Mouse (Mus musculus): ENCODE measurements around the gene Mrps18a.

Mrps18a gene

DNA sequence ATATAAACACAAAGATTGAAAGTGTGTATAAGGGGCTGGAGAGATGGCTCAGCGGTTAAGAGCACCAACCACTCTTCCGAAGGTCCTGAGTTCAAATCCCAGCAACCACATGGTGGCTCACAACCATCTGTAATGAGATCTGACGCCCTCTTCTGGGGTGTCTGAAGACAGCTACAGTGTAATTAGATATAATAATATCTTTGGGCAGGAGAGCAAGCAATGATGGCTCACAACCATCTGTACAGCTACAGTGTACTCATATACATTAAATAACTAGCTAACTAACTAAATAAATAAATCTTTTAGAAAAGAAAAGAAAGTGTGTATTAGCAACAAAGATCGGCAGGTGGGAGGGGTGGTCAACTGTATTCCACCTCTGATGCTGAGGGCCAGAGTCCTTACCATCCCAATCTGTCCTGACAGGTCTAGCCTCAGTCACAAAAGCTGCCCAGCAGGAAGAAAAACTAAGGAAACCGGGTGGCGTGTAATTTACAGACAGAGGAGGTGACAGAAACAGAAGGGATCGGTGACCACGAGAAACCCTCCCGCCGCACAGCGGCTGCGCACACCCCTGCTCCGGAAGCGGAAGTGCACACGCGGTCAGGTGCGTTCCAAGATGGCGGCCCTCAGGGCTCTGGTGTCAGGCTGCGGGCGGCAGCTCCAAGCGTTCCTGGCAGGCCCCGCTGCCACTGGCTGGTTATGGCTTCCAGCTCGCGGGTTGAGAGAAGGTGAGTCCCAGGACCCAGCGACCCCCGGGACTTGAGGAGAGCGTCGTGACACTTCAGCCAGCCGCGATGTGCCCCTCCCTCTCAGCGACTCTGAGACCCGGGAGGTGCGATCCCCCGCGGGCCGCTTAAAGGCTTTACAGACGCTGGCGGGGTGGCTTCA, at the start of gene Mrps18a:
Mrps18a (plus strand) TSS at position 585 of the 888 bp plus-strand sequence.
- peak; percentile 88 for DNase-seq

GRCm38 (mm10) chr17:46063283-46063973, 47.4 kb upstream of the Mrps18a start:
- DNase-seq = no peak

DNA sequence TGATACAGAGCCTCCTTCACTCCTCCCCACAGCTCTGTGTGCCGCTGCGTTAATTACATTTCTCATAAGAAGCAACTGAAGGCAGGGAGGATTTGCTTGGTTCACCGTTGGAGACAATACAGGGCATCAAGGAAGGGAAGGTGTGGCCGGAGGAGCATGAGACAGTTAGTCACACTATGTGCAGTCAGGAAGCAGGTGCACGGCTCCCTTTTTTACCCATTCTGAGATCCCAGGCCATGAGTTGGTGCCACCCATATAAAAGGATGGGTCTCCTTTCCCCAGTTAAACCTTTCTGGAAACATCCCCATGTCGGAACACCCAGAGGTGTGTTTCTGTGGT, 46.8 kb upstream of the Mrps18a start:
- DNase-seq = no peak

DNA sequence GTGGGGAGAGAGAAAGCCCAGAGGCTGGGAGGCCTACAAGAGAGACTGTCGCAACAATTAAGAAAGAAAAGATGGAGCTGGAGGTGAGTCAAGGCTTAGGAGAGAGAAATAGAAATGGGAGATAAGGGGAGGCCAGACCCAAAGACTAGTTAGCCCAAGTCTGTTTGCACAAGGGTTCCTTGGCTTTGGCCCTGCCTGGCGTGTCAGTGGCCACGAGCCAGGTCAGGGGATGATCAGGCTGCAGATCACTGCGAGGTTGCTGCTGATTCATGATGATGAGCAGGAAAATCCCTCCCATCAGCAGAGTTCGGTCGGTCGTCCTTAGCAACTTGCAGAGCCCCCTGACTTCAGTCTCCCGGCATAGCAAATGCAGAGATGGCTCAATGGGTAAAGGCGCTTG, 40.7 kb upstream of the Mrps18a start:
- DNase-seq = no peak

DNA sequence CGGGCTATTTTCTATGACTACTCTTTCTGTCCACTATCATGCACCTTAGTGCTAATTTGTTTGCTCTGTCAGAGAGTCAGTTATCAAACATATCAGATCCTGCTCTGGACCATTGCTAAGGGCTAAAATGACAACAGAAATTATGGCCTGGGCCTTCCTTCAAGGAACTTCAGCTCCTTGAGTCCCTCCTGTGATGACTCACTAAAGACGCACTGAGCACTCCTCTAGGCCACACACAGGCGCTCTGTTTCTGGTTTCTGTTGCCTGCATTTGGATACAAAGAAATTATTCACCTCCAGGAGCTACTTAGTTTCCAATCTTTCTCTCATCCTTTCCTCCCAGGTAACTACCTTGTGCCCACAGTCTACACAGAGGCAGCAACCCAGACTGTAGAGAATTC, 39.3 kb upstream of the Mrps18a start:
- DNase-seq = no peak

GRCm38 (mm10) chr17:46073730-46074301, 37.0 kb upstream of the Mrps18a start:
- DNase-seq = peak; percentile 92 to 93

GRCm38 (mm10) chr17:46074398-46075115, 36.2 kb upstream of the Mrps18a start:
- DNase-seq = no peak

DNA sequence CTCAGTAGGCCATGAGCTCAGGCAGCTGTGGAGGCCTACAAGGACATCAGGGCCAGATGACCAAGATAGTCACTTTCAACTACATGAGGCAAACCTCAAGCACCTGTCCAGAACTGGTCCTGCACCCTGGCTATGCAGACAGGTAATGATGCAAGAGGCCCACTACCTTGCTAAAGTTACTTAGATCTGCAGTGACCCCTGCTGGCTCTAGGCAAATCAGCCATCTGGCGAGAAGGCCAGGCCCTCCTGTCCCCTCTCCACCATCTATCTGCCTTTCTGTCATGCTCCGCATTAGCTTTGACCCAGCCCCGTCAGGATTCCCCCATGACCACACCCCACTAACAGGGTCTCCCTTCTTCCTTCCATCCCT, 35.7 kb upstream of the Mrps18a start:
- peak; percentile 71 to 75 for DNase-seq

DNA sequence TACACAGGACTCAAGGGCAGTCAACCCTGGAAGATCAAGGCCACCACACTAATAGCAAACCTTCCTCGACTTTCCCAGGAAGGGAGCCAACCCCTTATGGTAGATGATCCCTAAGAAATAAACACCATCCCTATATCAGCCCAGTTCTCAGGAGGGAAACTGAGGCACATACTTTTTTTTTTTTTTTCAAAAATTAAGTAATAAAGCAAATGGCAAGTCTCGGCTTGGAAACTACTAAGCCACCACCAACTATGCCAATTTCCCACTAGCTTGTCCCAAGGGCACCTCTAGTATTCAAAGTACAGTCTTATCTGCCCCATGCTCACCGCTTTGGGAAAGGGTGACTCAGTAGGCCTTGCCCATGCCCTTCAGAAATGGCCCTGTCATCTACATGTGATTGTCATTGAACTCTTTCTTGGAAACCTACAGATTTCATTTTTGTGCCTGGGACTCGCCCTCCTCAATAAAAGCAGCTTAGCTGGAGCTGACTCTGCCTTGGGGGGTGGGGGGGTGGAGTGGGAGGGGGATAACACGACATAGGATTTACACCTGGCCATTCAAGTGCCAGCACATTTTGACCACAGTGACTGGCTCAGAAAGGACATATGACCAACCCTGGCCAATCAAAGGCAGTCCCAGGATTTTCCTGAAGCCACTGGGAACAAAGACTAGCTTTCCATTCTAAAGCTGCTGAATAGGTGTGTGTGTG, 35.1 kb upstream of the Mrps18a start:
- DNase-seq = no peak

- no peak for DNase-seq
Measured at GRCm38 (mm10) chr17:46076260-46076551, 34.6 kb upstream of the Mrps18a start.

DNA sequence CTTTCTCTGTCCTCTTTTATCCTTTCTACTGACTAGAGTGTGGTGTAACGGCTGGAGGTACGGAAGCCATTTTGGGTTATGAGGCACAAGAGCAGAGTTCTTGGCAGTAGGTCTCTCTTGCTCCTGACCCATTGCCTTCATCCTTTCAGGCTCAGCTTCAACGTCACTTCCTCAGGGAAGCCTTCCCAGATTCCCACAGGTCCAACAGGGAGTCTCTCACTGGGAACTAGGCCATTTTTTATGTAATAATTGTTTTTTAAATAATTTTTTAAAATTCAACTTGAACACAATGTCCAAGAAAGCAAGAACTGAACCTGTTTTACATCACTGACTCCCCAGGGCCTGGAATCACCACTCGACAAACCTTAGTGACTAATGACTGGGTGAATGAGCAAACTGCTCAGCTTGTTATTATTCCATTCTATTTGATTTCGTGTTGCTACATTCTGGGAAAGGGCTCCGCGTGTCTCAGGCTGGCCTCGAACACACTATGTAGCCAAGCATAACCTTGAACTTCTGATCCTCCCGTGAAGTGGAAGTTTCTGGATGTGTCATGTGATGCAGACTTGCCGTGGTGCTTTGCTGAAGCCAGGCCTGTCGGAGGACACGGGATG, 32.8 kb upstream of the Mrps18a start:
- DNase-seq = no peak

DNA sequence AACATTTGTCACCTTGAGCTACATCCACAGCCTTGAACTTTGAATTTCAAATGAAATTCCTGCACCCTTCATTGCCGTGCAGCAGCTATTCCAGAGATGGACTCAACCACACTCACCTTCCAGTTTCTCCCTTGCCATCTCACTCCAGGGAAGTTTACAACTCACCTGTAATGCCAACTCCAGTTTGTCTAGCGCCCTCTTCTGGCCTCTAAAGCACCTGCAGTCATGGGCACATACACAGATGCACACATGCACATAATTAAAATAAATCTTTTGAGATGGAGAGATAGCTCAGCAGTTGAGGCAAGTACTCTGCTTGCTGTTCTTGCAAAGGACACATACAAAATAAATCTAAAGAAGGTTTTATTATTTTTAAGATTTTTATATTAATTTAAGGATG, 31.7 kb upstream of the Mrps18a start:
- no peak for DNase-seq

DNA sequence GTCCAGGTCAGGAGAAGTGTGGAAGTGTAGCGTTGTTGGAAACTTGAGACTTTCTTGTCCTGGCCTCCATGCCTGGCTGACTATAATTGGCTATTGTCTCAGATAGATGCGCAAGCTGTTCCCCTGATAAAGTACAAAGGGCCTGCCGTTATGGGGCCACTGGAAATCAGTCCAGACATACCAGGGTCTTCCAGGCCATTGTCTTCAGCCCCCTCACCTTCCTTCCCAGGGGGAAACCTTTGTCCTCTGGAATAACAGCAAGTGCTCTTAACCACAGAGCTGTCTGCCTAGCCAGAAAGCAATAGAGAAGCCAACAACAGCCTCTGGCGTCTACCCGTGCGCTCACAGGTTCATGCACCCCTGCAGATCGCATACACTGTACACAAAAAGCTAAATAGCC, 30.4 kb upstream of the Mrps18a start:
- DNase-seq = no peak

DNA sequence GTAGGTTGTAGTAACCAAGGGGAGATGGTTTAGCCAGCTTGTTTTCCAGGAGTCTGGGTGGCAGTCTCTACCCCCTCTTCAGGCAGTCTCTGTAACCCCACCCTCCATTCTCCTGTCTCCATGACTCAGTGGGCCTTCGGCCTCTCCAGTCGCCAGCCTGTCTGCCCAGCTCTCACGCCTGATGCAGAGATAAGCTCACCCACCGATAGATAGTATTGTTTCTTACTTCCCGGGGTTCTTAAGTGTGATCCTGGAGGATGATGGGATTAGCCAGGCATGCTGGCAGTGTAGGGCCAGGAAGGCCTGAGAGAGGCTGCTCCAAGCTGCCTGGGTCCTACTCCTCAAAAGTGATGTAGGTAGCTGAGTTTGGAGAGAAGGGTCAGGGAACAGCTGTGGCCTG, 29.7 kb upstream of the Mrps18a start:
- no peak for DNase-seq

DNA sequence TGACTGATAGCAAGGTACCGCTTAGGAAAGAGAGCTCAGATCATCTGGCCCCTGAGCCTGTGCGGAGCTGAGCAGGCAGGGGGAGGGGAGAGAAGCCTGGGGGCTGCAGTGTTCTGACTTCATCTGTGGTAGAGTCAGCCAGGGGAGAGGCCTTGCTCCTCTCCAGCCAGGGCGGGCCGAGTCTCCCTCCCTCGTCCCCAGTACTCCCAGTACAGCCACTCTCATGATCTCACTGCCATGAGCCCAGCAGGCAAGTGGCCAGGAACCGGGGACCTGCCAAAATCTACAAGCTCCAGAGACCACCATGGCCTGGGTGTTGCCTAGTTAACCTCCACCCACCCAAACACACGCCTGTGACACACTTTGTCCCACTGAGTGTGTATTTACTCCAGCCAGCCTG, 29.1 kb upstream of the Mrps18a start:
- DNase-seq = no peak

GRCm38 (mm10) chr17:46083381-46083780, 27.4 kb upstream of the Mrps18a start:
- no peak for DNase-seq

DNA sequence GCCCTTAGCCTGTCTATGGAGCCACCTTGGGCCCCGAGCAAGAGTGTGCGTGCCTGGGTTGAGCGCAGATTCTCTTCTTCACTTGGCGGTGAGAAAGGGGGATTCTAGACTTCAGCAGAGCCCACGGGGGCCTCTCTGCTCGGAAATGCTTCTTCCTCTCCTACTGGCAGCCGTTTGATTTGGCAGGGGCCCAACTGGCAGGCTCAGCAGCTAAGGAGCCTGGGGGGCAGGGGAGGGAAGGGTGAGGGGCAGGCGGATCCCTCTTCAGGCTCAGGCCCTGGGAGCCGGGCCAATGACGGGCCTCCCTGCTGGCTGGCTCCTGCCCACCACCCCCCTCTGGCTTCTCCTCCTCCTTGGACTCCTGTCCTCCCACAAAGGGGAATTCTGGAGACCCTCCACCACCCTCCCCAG, 26.7 kb upstream of the Mrps18a start:
- no peak for DNase-seq

GRCm38 (mm10) chr17:46086341-46086870, 24.4 kb upstream of the Mrps18a start:
- peak; percentile 15 to 19 for DNase-seq

- DNase-seq = no peak
Measured at GRCm38 (mm10) chr17:46091351-46091750, 19.4 kb upstream of the Mrps18a start.

DNA sequence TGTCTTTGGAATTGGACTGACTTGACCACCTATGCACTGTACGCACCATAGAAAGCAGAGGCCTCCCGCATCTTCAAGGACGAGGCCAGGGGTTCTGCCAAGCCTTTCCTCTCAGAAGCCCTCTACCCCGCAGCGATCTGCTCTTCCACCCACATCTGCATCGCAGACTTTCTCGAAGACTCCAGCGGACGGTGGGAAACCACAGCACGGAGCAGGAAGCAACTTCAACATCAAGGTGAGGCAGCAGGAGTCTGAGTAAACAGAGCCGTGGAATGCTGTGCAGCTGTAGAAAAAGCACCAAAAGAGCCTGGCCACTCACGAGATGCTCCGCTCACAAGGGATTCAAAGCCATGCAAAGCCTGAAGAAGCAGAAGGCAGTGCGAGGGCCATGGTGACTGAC, 18.9 kb upstream of the Mrps18a start:
- no peak for DNase-seq

DNA sequence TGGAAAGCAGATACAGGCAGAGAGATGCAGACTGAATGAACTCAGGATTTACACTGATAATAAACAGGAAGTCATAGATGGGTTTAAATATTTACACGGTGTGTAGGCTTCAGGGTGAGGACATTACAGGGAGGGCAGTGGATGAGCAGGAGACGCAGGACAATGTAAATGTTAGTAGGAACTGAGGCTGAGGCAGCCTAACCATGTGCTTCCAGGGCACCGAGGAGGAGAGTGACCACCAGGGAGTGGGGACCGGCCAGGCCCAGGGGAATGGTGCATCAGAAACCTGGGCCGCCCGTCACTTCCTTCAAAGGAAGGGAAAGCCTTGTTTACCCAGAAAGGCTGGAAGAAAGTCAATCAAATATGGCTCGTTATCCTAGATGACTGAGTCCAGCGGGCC, 12.3 kb upstream of the Mrps18a start:
- DNase-seq = no peak

DNA sequence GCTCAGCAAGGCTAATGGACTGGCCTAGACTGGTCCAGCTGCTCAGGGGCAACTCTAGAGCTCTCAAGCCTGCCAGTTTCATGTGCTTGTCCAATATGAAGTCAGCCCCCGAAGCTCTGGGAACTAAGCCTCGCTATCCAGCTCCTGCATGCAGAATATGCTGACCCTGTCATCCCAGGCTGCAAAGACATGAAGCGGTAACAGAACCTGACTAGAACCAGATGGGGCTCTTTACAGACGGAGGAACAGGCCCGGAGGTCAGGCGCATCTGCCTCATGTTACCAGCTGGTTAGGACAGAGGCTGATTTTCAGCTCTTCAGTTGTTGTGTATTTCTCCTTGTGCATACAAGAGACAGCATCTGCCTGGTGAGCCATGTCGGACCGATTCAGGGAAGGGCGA, 8.9 kb upstream of the Mrps18a start:
- DNase-seq = no peak

Data from B cell, adult 2 months (primary cell).